Mouse (Mus musculus): Measurements from ENCODE around the gene Orai2.
"Not testable (repeated sequence)": the region's sequence is repeated elsewhere in the genome, so short reads cannot be mapped to it uniquely, and the experiment has no call there.

Orai2 gene

DNA sequence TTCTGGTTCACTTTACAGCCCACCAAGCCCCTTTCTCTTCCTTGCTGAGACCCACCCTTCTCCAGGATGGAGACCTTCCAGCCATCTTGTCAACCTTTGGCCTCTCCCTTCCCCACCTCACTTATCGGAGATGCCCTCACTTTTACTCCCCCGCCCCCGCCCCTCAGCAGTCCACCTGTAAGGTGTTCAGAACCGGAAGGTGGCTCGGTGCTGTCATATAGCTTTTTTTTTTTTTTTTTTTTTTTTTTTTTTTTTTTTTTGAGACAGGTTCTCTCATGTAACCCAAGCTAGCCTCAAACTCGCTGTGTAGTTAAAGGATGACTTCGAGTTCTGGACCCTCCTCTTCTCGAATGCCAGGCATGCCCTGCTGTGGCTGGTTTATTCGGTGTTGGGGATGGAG is 2.4 kb upstream of the Orai2 start:
- no peak for DNase-seq (ENCODE audit: low read depth)

GRCm38 (mm10) chr5:136171363-136172341 is 1.1 kb upstream of the Orai2 start:
- DNase-seq (ENCODE audit: low read depth) = peak; percentile 87

- peak; percentile 70 for DNase-seq (ENCODE audit: low read depth)
Measured at GRCm38 (mm10) chr5:136169626-136170511, 644 bp downstream of the Orai2 start.

DNA sequence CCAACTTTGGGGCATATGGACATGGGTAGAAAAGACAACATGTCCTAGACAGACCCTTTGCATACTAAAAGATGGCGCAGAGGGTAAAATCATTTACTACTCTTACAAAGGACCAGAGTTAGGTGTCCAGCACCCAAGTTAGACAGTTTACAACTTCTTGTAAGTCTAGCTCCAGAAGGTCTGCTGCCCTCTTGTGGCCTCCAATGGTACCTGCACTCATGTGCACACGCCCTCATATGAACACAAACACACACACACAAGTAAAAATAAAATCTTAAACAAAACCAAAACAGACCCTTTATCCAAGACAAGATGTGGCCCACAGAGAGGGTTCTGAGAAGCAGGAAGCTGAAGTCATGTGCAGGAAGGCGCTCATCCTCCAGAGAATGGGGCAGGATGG is 2.4 kb downstream of the Orai2 start:
- DNase-seq (ENCODE audit: low read depth) = peak; percentile 36

GRCm38 (mm10) chr5:136167296-136167695 is 3.2 kb downstream of the Orai2 start:
- no peak for DNase-seq (ENCODE audit: low read depth)

- no peak for DNase-seq (ENCODE audit: low read depth)
Measured at GRCm38 (mm10) chr5:136165246-136165645, 5.3 kb downstream of the Orai2 start.

DNA sequence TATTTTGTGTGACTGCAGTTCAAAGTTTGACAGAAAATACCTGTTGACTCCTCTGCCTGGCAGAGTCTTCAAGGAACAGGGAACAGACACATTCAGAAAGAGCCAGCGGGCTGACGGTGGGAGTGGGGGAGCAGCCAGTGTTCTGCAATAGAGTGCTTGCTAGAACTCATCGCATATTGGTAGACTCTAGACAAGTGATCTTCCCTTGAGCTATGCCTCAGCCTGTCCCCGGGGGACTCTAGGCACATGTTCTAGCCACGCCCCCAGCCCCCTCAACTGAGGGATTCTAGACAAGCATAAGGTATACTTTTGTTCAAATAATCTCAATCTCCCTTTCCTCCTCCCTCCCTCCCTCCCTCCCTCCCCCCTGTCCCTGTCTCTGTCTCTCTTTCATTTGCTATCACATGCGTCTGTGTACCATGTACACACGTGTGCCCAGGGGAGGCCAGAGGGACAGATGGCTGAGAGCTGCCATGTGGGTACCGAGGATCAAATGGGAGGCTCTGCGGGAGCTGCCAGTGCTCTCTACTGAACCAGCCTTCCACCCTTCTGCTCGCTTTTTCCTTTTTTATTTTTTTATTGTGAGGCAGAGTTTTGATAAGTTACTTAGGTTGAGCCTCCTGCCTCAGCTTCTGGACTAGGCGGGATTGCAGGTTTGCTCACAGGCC is 6.6 kb downstream of the Orai2 start:
- DNase-seq (ENCODE audit: low read depth) = no peak

- not testable (repeated sequence) for DNase-seq (ENCODE audit: low read depth)
Measured at GRCm38 (mm10) chr5:136160084-136160483, 10.4 kb downstream of the Orai2 start.

DNA sequence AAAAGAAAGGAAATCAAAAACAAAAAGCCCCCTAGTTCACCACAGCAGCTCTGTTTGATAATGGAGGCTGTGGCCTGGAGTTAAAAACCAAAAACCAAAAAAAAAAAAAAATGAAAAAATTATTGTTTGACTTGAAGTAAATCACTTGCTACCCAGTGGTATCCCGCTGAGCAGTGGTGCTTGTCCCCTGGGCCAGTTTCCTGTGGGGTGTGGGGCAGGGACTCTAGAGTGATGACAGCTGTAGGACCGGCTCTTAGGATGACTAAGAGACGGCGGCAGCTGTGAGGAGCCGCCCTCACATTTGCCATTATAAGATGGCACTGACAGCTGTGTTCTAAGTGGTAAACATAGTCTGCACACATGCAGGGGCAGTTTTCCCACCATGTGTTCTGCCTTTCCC is 15.1 kb downstream of the Orai2 start:
- no peak for DNase-seq (ENCODE audit: low read depth)

GRCm38 (mm10) chr5:136152365-136152764 is 18.1 kb downstream of the Orai2 start:
- no peak for DNase-seq (ENCODE audit: low read depth)

DNA sequence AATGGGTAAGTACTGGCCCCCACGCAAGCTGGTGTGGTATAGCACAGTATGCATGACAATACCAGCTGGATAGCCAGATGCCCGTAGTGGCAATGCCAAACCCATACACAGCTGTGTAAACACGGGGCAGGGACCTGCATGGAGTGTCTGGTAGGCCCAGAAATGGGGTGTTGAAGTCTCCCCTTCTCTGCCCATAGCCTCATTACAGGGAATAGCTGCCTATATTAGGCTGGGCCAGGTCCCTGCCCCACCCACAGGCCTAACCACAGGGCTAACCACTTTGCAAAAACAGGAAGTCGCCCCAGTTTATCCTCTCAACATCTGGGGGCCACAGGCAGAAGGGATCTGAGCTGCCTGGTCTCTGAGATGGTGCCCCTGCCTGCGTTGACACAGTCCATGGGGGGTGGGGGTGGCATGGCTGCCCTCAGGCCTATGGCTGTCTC is 21.4 kb downstream of the Orai2 start:
- DNase-seq (ENCODE audit: low read depth) = peak; percentile 93

GRCm38 (mm10) chr5:136147704-136148103 is 22.8 kb downstream of the Orai2 start:
- DNase-seq (ENCODE audit: low read depth) = no peak

DNA sequence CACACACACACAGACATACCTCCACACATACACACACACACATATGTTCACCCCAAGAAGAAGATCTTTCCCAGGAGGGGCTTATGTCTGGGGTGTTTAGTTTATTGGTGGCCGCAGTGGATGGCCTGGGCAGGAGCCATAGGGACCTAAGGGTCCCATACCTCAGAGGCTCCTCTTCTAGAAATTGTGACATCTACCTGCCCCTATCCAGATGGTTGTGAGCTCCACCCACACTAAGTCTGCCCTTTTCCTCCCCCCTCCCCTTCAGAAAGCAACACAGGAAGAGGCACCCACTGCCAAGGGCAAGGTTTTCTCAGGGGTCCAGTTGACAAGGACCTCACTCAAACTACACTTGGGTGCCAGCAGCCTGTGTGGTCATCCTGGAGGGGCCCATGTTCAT is 23.6 kb downstream of the Orai2 start:
- no peak for DNase-seq (ENCODE audit: low read depth)

GRCm38 (mm10) chr5:136144606-136145430 is 25.7 kb downstream of the Orai2 start:
- no peak for DNase-seq (ENCODE audit: low read depth)

DNA sequence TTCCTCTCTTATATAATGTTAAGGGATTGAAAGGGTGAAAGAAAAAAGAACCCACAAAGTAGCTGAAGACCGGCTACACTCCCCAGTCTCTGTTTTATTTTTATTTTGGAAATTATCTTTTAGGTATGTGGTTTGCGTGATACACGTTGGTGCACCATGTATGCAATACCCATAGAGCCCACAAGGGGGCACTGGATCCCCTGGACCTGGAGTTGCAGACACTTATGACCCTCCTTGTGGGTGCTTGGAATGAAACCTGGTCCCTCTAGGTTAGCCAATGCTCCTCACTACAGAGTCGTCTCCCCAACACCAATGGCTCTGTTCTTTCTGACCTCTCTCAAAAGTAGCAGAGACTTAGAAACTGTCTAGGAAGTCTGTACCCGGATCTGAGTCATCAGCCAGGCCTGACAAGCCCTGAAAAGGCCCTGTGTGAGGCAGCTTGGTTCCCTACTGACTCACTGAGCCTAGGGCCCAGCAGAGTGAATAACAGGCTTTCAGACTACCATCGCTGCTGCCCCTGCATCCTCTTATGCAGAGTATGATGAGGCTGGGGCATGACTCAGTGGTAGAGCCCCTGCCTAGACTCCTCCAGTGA is 27.3 kb downstream of the Orai2 start:
- peak; percentile 90 for DNase-seq (ENCODE audit: low read depth)

GRCm38 (mm10) chr5:136142746-136143145 is 27.8 kb downstream of the Orai2 start:
- peak; percentile 49 for DNase-seq (ENCODE audit: low read depth)

DNA sequence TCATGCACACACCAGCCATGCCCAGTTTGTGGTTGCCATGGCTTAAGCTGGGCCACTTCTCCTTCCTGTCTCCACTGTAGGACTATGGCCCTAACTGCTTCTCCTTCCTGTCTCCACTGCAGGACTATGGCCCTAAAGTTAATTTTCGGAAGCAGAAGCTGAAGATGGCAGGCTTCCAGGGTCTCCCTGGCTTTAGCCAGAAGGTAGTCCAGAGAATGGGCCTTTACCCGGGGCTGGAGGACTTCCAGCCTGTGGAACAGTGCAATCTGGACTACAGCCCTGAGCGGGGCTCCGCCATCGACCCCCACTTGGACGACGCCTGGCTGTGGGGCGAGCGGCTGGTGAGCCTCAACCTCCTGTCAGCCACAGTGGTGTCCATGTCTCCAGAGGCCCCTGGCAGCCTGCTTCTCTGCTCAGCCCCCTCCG is 30.4 kb downstream of the Orai2 start:
- no peak for DNase-seq (ENCODE audit: low read depth)

- no peak for DNase-seq (ENCODE audit: low read depth)
Measured at GRCm38 (mm10) chr5:136139393-136139792, 31.1 kb downstream of the Orai2 start.

GRCm38 (mm10) chr5:136137658-136138274 is 32.7 kb downstream of the Orai2 start:
- DNase-seq (ENCODE audit: low read depth) = peak; percentile 81

GRCm38 (mm10) chr5:136136292-136136990 is 34.1 kb downstream of the Orai2 start:
- DNase-seq (ENCODE audit: low read depth) = peak; percentile 63
